Mouse (Mus musculus): ENCODE results near the gene Zbed4. TPM values are rescaled to one million over a fixed set of nuclear protein-coding genes. Genes with fewer than 3 reads are reported as not detected.
A peak's percentile ranks its signal among the peaks of the same experiment; 100 is the strongest.
"Not testable (repeated sequence)": the region's sequence is repeated elsewhere in the genome, so short reads cannot be mapped to it uniquely, and the experiment has no call there.

The Zbed4 gene
- polyA plus RNA-seq, 1 experiment from 2014 or later, result 23.1 TPM

DNA sequence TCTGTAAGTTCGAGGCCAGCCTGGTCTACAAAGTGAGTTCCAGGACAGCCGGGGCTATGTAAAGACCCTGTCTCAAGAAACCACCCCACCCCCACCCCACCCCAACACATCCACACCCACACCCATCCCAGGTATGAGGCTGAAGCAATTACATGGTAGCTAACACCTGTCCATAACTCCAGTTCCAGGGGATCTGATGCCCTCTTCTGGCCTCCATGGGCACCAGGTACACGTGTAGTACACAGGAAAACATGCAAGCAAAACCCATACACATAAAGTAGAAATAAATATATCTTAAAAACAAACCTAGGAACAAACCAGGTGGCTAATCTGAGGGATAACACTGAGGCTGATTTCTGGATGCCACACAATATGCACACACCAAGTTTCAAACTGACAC, 61.8 kb downstream of the Zbed4 start:
- H3K4me2 ChIP-seq (ENCODE audit: low read length), result no peak overlapping the region
- 88% methylated on average over 3 of the region's 3 CpGs for WGBS
- peaks cover 7% of the 10 kb centered on the region for H3K36me3 ChIP-seq (ENCODE audit: control insufficient read depth, insufficient read depth)
- no peak overlapping the region for H3K4me3 ChIP-seq (replicated peaks; ENCODE audit: low read length)
- H3K9ac ChIP-seq (replicated peaks; ENCODE audit: low read depth, low read length), result no peak overlapping the region
- ATAC-seq, result no peak
- no peaks in the 10 kb centered on the region for H3K27me3 ChIP-seq (replicated peaks; ENCODE audit: control insufficient read depth, insufficient read depth, low read length)
- H3K9me3 ChIP-seq (ENCODE audit: control insufficient read depth, low read length), result no peaks in the 10 kb centered on the region
- H3K4me1 ChIP-seq (replicated peaks; ENCODE audit: control insufficient read depth, insufficient read depth, low read length), result peaks cover under 1% of the 10 kb centered on the region
- no peak overlapping the region for H3K27ac ChIP-seq (ENCODE audit: low read length)

DNA sequence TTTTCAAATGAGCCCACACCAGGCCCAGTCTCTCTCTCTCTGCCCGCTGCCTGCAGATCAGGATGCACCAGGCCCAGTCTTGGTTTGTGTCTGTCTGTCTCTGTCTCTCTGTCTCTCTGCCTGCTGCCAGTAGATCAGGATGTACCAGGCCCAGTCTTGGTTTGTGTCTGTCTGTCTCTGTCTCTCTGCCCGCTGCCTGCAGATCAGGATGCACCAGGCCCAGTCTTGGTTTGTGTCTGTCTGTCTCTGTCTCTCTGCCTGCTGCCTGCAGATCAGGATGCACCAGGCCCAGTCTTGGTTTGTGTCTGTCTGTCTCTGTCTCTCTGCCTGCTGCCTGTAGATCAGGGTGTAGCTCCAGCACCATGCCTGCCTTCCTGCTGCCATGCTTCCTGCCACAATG, 62.4 kb downstream of the Zbed4 start:
- not testable (repeated sequence) for H3K27me3 ChIP-seq (replicated peaks; ENCODE audit: control insufficient read depth, insufficient read depth, low read length); H3K36me3 ChIP-seq (ENCODE audit: control insufficient read depth, insufficient read depth); H3K9me3 ChIP-seq (ENCODE audit: control insufficient read depth, low read length); H3K27ac ChIP-seq (ENCODE audit: low read length); H3K4me2 ChIP-seq (ENCODE audit: low read length); H3K9ac ChIP-seq (replicated peaks; ENCODE audit: low read depth, low read length); ATAC-seq; H3K4me1 ChIP-seq (replicated peaks; ENCODE audit: control insufficient read depth, insufficient read depth, low read length); H3K4me3 ChIP-seq (replicated peaks; ENCODE audit: low read length)
- WGBS, result 96% methylated on average over 2 of the region's 2 CpGs

DNA sequence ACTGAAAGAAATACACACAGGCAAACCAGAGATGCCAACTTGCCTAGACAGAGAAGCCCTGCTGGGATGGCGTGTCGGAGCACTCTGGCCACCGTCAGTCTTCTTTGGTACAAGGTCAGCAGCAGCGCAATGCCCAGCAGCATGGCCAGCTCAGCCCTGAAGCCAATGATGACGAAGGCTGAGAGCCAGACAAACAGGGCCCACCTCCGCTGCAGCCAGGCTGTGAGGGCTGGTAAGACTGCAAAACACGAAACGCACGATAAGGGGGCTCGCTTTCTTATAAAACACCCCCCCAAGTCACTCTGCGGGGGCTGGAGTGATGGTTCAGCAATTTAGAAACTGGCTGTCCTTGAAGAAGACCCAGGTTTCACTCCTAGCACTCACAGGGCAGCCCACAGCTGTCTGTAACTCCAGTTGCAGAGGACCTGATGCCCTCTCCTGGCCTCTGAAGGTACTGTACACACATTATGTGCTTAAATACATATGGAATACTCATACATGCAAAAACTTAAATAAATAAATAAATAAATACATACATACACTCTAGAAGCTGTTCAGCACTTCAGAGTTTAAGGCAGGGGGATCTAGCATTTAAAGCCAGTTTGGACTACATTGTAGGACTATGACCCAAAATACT, 63.1 kb downstream of the Zbed4 start:
- no peak for ATAC-seq
- WGBS, result 97% methylated on average over 11 of the region's 11 CpGs

DNA sequence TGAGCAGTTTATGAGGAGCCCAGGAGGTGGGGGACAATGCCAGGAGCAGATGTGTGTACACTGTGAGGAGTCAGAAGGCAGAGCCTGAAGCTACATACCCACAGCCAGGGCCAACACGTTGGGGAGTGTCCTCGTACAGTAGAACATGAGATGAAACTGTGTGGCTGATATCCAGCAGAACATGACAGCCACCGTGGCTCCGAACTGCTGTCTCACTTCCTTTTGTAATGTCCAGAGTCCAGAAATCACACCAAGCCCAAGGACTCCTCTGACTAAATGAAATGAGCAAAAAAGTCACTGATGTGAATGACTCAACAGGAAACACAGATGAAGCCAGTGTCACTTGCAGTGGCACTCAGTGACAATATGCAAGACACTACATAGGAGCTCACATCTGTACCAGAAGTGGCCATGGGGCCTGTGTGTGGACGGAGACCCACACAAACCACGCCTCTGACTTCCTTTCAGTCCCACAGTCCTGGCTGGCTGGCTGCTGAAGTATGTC, 63.8 kb downstream of the Zbed4 start:
- Histone ChIP-seq H3K27me3 (replicated peaks; ENCODE audit: control insufficient read depth, insufficient read depth, low read length) (no peaks in the 10 kb centered on the region), H3K36me3 (ENCODE audit: control insufficient read depth, insufficient read depth) (peaks cover 7% of the 10 kb centered on the region), H3K4me3 (replicated peaks; ENCODE audit: low read length) (no peak overlapping the region), H3K27ac (ENCODE audit: low read length) (no peak overlapping the region), H3K4me1 (replicated peaks; ENCODE audit: control insufficient read depth, insufficient read depth, low read length) (peaks cover 9% of the 10 kb centered on the region), H3K9ac (replicated peaks; ENCODE audit: low read depth, low read length) (no peak overlapping the region), H3K9me3 (ENCODE audit: control insufficient read depth, low read length) (no peaks in the 10 kb centered on the region), H3K4me2 (ENCODE audit: low read length) (no peak overlapping the region)
- no peak for ATAC-seq
- WGBS, result 91% methylated on average over 6 of the region's 6 CpGs

More for the DNA sequence above, 63.1 kb downstream of the Zbed4 start:
- Histone ChIP-seq H3K27ac (ENCODE audit: low read length) (no peak overlapping the region), H3K9me3 (ENCODE audit: control insufficient read depth, low read length) (no peaks in the 10 kb centered on the region), H3K27me3 (replicated peaks; ENCODE audit: control insufficient read depth, insufficient read depth, low read length) (no peaks in the 10 kb centered on the region), H3K36me3 (ENCODE audit: control insufficient read depth, insufficient read depth) (peaks cover 7% of the 10 kb centered on the region), H3K4me2 (ENCODE audit: low read length) (no peak overlapping the region), H3K9ac (replicated peaks; ENCODE audit: low read depth, low read length) (no peak overlapping the region), H3K4me3 (replicated peaks; ENCODE audit: low read length) (no peak overlapping the region), H3K4me1 (replicated peaks; ENCODE audit: control insufficient read depth, insufficient read depth, low read length) (peaks cover 4% of the 10 kb centered on the region)

DNA sequence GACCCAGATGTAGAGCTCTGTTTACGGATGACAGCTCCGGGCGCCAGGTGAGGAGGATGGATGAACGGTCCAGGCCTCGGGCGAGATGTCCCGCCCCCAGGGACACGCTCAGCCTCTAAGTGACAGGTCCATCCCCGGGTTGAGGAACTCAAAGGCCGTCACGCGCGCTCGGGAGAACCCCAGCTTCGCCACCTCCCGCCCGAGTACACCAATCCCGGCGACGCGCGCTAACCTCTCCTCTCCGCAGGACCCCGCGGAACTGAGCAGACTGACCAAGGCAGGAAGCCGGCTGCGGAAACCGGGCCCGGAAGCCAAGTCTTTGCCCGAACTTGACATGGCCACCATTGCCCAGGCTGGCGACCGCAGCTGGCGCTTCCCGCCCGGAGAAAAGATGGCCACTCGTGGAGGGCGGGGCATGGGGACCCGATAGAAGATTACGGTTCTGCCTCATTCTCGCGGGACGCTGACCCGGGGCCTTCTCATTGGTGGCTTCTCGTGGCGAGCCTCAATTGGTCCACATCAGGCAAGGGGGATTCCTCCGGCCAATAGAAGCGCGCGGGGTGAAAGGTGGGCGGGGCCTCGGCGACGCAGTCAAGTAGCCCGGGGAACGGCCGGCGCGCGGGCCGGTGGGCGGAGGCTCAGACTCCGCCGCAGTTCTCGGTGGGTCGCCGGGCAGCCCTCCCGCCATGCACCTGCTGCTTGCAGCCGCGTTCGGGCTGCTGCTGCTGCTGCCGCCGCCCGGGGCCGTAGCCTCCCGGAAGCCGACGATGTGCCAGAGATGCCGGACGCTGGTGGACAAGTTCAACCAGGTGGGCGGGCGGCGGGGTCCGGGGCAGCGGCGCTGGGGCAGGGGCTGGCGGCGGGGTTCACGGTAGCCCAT, 67.8 kb downstream of the Zbed4 start, which contains the start of the genes Alg12 and Creld2:
Alg12 (minus strand) TSS at position 293 of the 880 bp plus-strand sequence.
Creld2 (plus strand) TSS at position 621 of the 880 bp plus-strand sequence.
- H3K36me3 ChIP-seq (ENCODE audit: control insufficient read depth, insufficient read depth), result peaks cover 9% of the 10 kb centered on the region
- under 1% methylated on average over 79 of the region's 88 CpGs for WGBS

DNA sequence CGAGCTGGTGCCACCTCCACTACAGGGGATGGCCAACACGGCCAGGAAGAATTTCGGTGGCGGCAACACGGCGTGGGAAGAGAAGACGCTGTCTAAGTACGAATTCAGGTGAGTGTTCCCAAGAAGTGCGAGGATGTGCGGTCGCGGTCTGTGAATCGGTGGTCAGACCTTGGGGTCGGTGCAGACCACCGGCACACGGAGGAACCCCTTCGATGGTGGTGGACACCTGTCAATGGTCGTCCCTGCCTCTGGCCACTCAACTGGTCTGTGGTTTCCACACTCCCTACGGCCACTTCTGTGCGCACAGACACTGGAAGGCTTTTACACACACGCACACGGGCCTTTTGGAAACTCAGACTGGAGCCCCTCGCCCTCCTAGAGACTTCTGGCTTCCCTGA, 68.4 kb downstream of the Zbed4 start:
- Histone ChIP-seq H3K36me3 (ENCODE audit: control insufficient read depth, insufficient read depth) (peaks cover 4% of the 10 kb centered on the region), H3K9me3 (ENCODE audit: control insufficient read depth, low read length) (no peaks in the 10 kb centered on the region), H3K27me3 (replicated peaks; ENCODE audit: control insufficient read depth, insufficient read depth, low read length) (no peaks in the 10 kb centered on the region), H3K27ac (ENCODE audit: low read length) (no peak overlapping the region), H3K4me1 (replicated peaks; ENCODE audit: control insufficient read depth, insufficient read depth, low read length) (peaks cover 15% of the 10 kb centered on the region), H3K4me3 (replicated peaks; ENCODE audit: low read length) (peak overlapping the region; percentile 85), H3K4me2 (ENCODE audit: low read length) (peak overlapping the region; percentile 87), H3K9ac (replicated peaks; ENCODE audit: low read depth, low read length) (peak overlapping the region; percentile 77)
- no peak for ATAC-seq
- under 1% methylated on average over 23 of the region's 23 CpGs for WGBS

More for the DNA sequence above, 67.8 kb downstream of the Zbed4 start, which contains the start of the genes Alg12 and Creld2:
- Histone ChIP-seq H3K9me3 (ENCODE audit: control insufficient read depth, low read length) (no peaks in the 10 kb centered on the region), H3K27me3 (replicated peaks; ENCODE audit: control insufficient read depth, insufficient read depth, low read length) (no peaks in the 10 kb centered on the region), H3K4me3 (replicated peaks; ENCODE audit: low read length) (peak within 1 kb of the TSS; percentile 85), H3K4me2 (ENCODE audit: low read length) (peak within 1 kb of the TSS; percentile 87), H3K4me1 (replicated peaks; ENCODE audit: control insufficient read depth, insufficient read depth, low read length) (peaks cover 15% of the 10 kb centered on the region), H3K9ac (replicated peaks; ENCODE audit: low read depth, low read length) (peak within 1 kb of the TSS; percentile 77), H3K27ac (ENCODE audit: low read length) (peak within 1 kb of the TSS; percentile 46)
- peak; percentile 99 for ATAC-seq

DNA sequence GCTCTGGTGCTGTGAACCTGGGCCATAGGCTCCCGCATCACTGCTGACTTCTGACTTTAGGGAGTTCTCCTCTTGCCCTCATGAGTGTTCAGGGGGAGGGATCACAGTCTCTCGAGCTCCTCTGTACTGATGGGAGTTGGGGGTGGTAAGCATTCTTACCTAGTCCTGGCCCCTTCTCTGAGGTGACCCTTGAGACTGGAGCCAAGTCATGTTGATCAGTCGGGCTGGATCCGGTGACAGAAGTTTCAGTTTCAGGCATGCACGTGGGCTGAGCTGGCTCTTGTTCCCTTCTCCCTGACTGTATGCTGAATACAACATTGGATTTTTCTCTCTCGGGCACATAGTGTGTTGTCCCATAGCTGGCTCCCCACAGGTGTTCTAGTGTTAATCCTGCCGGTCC, 69.9 kb downstream of the Zbed4 start:
- H3K36me3 ChIP-seq (ENCODE audit: control insufficient read depth, insufficient read depth), result 0 out of 2 replicates have a peak, but pooled peaks cover 9% of the 10 kb centered on the region
- no peaks in the 10 kb centered on the region for H3K9me3 ChIP-seq (ENCODE audit: control insufficient read depth, low read length)
- 92% methylated on average over 7 of the region's 7 CpGs for WGBS
- no peak overlapping the region for H3K9ac ChIP-seq (replicated peaks; ENCODE audit: low read depth, low read length)
- H3K4me3 ChIP-seq (replicated peaks; ENCODE audit: low read length), result no peak overlapping the region
- ATAC-seq, result no peak
- H3K4me2 ChIP-seq (ENCODE audit: low read length), result no peak overlapping the region
- no peaks in the 10 kb centered on the region for H3K27me3 ChIP-seq (replicated peaks; ENCODE audit: control insufficient read depth, insufficient read depth, low read length)
- no peak overlapping the region for H3K27ac ChIP-seq (ENCODE audit: low read length)
- H3K4me1 ChIP-seq (replicated peaks; ENCODE audit: control insufficient read depth, insufficient read depth, low read length), result peaks cover 15% of the 10 kb centered on the region

DNA sequence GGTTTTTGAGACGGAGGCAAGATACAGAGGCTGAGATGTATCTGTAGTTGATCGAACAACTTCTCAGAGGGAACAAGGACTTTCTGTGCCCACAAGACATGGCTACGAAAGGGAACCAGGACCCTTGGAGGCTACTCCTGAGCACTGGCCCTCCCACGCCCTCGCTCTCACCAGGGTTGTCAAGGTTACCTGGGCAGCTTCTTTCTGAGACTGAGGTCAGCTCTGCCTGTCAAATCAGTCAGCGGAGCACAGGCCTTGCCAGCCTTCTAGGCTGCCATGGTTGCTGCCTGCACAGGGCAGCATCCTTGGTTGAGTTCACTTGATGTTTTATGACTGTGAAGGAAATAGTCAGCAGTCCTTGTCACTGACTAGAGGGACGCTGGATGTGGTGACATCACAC, 71.1 kb downstream of the Zbed4 start:
- Histone ChIP-seq H3K27me3 (replicated peaks; ENCODE audit: control insufficient read depth, insufficient read depth, low read length) (no peaks in the 10 kb centered on the region), H3K4me3 (replicated peaks; ENCODE audit: low read length) (no peak overlapping the region), H3K9me3 (ENCODE audit: control insufficient read depth, low read length) (no peaks in the 10 kb centered on the region), H3K4me1 (replicated peaks; ENCODE audit: control insufficient read depth, insufficient read depth, low read length) (peaks cover 15% of the 10 kb centered on the region), H3K27ac (ENCODE audit: low read length) (no peak overlapping the region), H3K36me3 (ENCODE audit: control insufficient read depth, insufficient read depth) (0 out of 2 replicates have a peak, but pooled peaks cover 9% of the 10 kb centered on the region), H3K4me2 (ENCODE audit: low read length) (no peak overlapping the region), H3K9ac (replicated peaks; ENCODE audit: low read depth, low read length) (no peak overlapping the region)
- ATAC-seq, result no peak
- 98% methylated on average over 7 of the region's 7 CpGs for WGBS

DNA sequence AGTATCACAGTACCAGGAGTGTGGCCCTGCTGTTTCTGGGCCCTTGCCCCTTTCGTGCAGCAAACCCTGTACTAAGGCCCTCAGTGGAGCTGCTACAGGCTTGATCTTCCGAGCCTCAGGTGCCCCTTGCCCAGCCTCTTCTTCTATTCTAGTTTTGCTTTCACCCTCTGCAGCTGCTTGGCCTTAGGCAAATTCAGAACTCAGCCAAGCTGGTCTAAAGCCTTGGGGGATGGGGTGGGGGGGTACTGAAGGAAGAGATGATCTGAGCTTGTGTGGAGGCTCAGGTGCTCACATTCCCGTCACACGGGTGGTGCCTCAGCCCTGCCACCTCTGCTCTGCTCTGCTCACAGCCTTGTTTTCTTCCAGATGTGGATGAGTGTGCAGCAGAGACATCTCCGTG, 71.9 kb downstream of the Zbed4 start:
- ATAC-seq, result no peak
- H3K36me3 ChIP-seq (ENCODE audit: control insufficient read depth, insufficient read depth), result 0 out of 2 replicates have a peak, but pooled peaks cover 9% of the 10 kb centered on the region
- no peak overlapping the region for H3K4me3 ChIP-seq (replicated peaks; ENCODE audit: low read length)
- H3K9ac ChIP-seq (replicated peaks; ENCODE audit: low read depth, low read length), result no peak overlapping the region
- H3K9me3 ChIP-seq (ENCODE audit: control insufficient read depth, low read length), result no peaks in the 10 kb centered on the region
- no peak overlapping the region for H3K27ac ChIP-seq (ENCODE audit: low read length)
- 93% methylated on average over 5 of the region's 5 CpGs for WGBS
- H3K4me1 ChIP-seq (replicated peaks; ENCODE audit: control insufficient read depth, insufficient read depth, low read length), result peaks cover 13% of the 10 kb centered on the region
- no peaks in the 10 kb centered on the region for H3K27me3 ChIP-seq (replicated peaks; ENCODE audit: control insufficient read depth, insufficient read depth, low read length)
- H3K4me2 ChIP-seq (ENCODE audit: low read length), result no peak overlapping the region

Measured in forebrain, embryonic 16.5 days (tissue).